Mouse (Mus musculus) embryonic facial prominence, embryonic 10.5 days (tissue): Measurements from ENCODE around the gene Cfap299. TPM values are rescaled to one million over a fixed set of nuclear protein-coding genes. Genes with fewer than 3 reads are reported as not detected.

Source experiments
- DNase-seq: peaks from one replicate; pipeline ENCODE4 v3.0.0-alpha.2; 2017; ENCODE audit warnings: low spot score
- H3K27ac ChIP-seq: fragments of 300-500 bp; sonication (generic); replicated peaks from 2 replicates; pipeline ENCODE4 v1.5.1; 2016; ENCODE audit warnings: mild to moderate bottlenecking
- H3K27me3 ChIP-seq: fragments of 300-500 bp; sonication (generic); replicated peaks from 2 replicates; pipeline ENCODE4 v1.6.1; 2016; ENCODE audit warnings: low read depth, mild to moderate bottlenecking; ENCODE audit not compliant: poor library complexity, severe bottlenecking
- H3K36me3 ChIP-seq: fragments of 300-500 bp; sonication (generic); replicated peaks from 2 replicates; pipeline ENCODE4 v1.6.1; 2016; ENCODE audit warnings: mild to moderate bottlenecking, moderate library complexity
- H3K4me1 ChIP-seq: fragments of 300-500 bp; sonication (generic); 2 replicates; pipeline ENCODE4 v1.6.1; 2016
- H3K4me3 ChIP-seq: fragments of 300-500 bp; sonication (generic); 2 replicates; pipeline ENCODE4 v1.5.1; 2016; ENCODE audit warnings: mild to moderate bottlenecking, moderate library complexity
- H3K9me3 ChIP-seq: fragments of 300-500 bp; sonication (generic); 2 replicates; pipeline ENCODE4 v1.6.1; 2016; ENCODE audit warnings: mild to moderate bottlenecking
- WGBS: fragments of 180-500 bp; shearing (Covaris S2); methylation state at CpG from one replicate; pipeline ENCODE4 v1.1.7; 2016; 5-methylcytosine and 5-hydroxymethylcytosine counted together
- polyA plus RNA-seq: library from polyadenylated mRNA; unstranded; fragments of >200 nt; fragmentation: Nextera tagmentation; extraction: Ambion mirVana; gene quantifications from 2 replicates; pipeline ENCODE4 v1.2.1, GENCODE M21; 2016

The Cfap299 gene
- polyA plus RNA-seq, 1 experiment from 2014 or later: 0.26 TPM

DNA sequence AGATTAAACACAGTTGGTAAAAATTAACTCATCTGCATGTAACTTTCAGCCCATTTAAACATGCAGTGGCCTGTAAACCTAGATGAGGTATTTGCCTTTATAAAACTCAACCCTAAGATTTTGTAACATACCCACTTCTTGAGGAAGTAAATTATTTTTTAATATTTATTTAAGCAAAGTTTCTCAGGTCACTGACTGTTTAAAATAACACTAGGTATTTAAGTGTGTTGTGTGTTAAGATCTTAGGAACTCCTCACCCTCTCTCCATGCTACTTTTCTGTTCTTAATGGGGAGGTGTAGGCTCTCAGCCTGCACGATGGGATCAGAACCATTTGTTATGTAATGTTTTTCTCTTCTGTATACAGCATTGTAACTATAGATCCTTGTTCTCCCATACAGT is 156.1 kb downstream of the Cfap299 start:
- Histone ChIP-seq H3K27me3 (no peaks in the 10 kb centered on the region), H3K4me1 (no peaks in the 10 kb centered on the region), H3K4me3 (no peak overlapping the region), H3K9me3 (no peaks in the 10 kb centered on the region), H3K36me3 (no peaks in the 10 kb centered on the region), H3K27ac (no peak overlapping the region)
- 92% methylated on average over 1 of the region's 1 CpGs for WGBS
- DNase-seq: no peak

- 86% methylated on average over 4 of the region's 4 CpGs for WGBS
- Histone ChIP-seq H3K4me1 (no peaks in the 10 kb centered on the region), H3K4me3 (no peak overlapping the region), H3K27me3 (no peaks in the 10 kb centered on the region), H3K27ac (no peak overlapping the region), H3K36me3 (no peaks in the 10 kb centered on the region), H3K9me3 (no peaks in the 10 kb centered on the region)
- no peak for DNase-seq
Measured at GRCm38 (mm10) chr5:98498317-98498716, 169.2 kb downstream of the Cfap299 start.

- DNase-seq: no peak
- H3K36me3 ChIP-seq: no peaks in the 10 kb centered on the region
- H3K4me1 ChIP-seq: no peaks in the 10 kb centered on the region
- 92% methylated on average over 7 of the region's 7 CpGs for WGBS
- no peaks in the 10 kb centered on the region for H3K27me3 ChIP-seq
- no peaks in the 10 kb centered on the region for H3K9me3 ChIP-seq
- no peak overlapping the region for H3K4me3 ChIP-seq
- no peak overlapping the region for H3K27ac ChIP-seq
Measured at GRCm38 (mm10) chr5:98516214-98516613, 187.1 kb downstream of the Cfap299 start.

DNA sequence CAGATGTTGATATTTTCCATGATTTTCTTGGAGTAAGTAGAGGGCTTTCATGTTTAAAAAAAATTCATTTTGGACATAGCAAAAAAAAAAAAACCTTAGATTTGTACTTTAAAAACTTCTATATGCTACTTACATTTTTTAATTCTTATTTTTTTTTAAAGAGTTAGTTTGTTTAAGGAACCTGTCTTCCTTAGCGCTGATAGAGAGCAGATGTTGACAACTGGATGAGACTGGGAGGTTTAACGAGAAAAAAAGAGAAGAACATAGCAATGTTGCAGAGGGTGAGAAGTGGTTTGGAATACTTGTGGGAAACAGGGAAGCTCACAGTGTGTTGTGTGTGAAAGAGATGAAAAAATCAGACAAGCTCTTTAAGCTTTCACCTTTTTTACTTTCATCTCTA is 191.0 kb downstream of the Cfap299 start:
- Histone ChIP-seq H3K36me3 (no peaks in the 10 kb centered on the region), H3K4me1 (no peaks in the 10 kb centered on the region), H3K4me3 (no peak overlapping the region), H3K9me3 (no peaks in the 10 kb centered on the region), H3K27ac (no peak overlapping the region), H3K27me3 (no peaks in the 10 kb centered on the region)
- 71% methylated on average over 2 of the region's 2 CpGs for WGBS
- DNase-seq: no peak

DNA sequence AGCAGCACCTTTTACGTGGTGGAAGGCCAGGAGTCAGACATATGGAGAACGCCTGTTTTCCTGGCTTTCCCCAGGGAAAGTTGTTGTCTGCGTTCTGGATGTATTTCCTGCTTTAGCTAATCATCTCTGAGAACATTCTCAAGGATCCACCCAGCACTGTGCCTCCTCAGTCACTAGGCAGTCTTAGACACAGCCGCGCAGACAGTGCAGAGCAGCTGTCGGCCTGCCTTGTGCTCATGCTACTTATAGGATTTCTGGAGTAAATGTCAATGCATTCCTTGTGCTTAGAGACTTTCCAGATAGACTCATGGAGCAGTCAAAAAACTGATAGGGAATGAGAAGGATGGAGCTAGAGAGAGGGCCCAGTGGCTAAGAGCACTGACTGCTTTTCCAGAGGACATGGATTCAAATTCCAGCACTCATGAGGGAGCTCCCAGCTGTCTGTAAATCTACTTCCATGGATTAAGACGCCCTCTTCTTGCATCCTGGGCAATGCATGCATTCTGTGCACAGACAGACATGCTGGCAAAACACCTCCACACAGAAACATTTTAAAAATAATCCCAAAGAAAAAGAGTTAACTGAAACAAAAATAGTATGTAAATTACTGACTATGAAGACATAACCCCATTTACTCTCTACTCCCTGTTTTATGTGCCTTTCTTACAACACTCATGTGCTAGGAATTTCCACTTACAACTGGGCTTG is 193.3 kb downstream of the Cfap299 start:
- WGBS: 89% methylated on average over 7 of the region's 7 CpGs
- Histone ChIP-seq H3K4me3 (no peak overlapping the region), H3K4me1 (no peaks in the 10 kb centered on the region)

DNA sequence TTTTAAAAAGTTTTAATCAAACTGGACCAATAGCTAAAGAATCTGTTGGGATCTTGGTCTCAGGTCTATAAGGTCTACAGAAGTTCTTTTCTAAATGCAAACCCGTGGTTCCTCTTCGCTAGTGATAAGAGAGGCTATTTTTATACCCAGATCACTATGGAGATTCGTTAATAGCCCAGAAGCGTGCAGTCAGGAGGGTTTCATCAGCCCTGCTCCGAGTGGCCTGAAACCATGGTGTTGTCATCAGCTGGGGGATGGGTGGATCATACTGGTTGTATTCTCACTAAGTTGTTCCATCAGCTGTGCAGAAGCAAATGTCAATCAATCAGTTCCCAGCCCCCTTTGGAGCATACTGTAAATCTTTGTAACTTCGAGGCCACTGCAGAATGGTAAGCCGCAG is 193.9 kb downstream of the Cfap299 start:
- 90% methylated on average over 7 of the region's 7 CpGs for WGBS
- H3K4me3 ChIP-seq: no peak overlapping the region
- no peak overlapping the region for H3K27ac ChIP-seq
- no peaks in the 10 kb centered on the region for H3K9me3 ChIP-seq
- H3K4me1 ChIP-seq: no peaks in the 10 kb centered on the region
- H3K36me3 ChIP-seq: no peaks in the 10 kb centered on the region
- no peaks in the 10 kb centered on the region for H3K27me3 ChIP-seq
- DNase-seq: no peak

More for the DNA sequence above, 193.3 kb downstream of the Cfap299 start:
- H3K36me3 ChIP-seq: no peaks in the 10 kb centered on the region
- no peak for DNase-seq
- no peaks in the 10 kb centered on the region for H3K27me3 ChIP-seq
- H3K9me3 ChIP-seq: no peaks in the 10 kb centered on the region
- no peak overlapping the region for H3K27ac ChIP-seq

DNA sequence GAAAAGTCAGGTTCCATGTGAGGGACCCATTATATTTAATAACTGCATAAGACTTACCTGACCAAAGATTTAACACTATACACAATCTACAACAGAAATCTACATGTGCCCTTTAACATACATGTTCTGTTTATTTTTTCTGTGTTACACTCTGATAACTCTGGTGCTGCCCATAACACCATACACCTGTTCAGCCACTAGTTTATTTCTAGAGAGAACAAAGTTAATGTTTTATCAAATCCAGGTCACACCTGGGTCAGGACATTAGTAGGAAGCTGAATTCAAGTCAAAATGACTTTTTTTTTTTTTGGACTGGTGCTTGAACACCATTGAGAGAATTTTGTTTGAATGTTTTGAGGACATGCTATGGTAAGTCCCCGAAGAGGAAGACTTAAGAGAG is 194.7 kb downstream of the Cfap299 start:
- no peaks in the 10 kb centered on the region for H3K36me3 ChIP-seq
- no peaks in the 10 kb centered on the region for H3K4me1 ChIP-seq
- no peaks in the 10 kb centered on the region for H3K9me3 ChIP-seq
- H3K4me3 ChIP-seq: no peak overlapping the region
- H3K27me3 ChIP-seq: no peaks in the 10 kb centered on the region
- no peak for DNase-seq
- no peak overlapping the region for H3K27ac ChIP-seq
- 79% methylated on average over 1 of the region's 1 CpGs for WGBS

- Histone ChIP-seq H3K27me3 (no peaks in the 10 kb centered on the region), H3K4me3 (no peak overlapping the region), H3K9me3 (no peaks in the 10 kb centered on the region), H3K36me3 (no peaks in the 10 kb centered on the region), H3K27ac (no peak overlapping the region), H3K4me1 (no peaks in the 10 kb centered on the region)
- no peak for DNase-seq
- WGBS: 88% methylated on average over 1 of the region's 1 CpGs
Measured at GRCm38 (mm10) chr5:98541333-98541732, 212.2 kb downstream of the Cfap299 start.

- Histone ChIP-seq H3K4me1 (peaks cover 8% of the 10 kb centered on the region; the same call in 1 of the 2 replicates), H3K9me3 (no peaks in the 10 kb centered on the region), H3K36me3 (no peaks in the 10 kb centered on the region), H3K27ac (no peak overlapping the region), H3K4me3 (no peak overlapping the region), H3K27me3 (no peaks in the 10 kb centered on the region)
- DNase-seq: no peak
- 63% methylated on average over 5 of the region's 5 CpGs for WGBS
Measured at GRCm38 (mm10) chr5:98550285-98550684, 221.2 kb downstream of the Cfap299 start.

DNA sequence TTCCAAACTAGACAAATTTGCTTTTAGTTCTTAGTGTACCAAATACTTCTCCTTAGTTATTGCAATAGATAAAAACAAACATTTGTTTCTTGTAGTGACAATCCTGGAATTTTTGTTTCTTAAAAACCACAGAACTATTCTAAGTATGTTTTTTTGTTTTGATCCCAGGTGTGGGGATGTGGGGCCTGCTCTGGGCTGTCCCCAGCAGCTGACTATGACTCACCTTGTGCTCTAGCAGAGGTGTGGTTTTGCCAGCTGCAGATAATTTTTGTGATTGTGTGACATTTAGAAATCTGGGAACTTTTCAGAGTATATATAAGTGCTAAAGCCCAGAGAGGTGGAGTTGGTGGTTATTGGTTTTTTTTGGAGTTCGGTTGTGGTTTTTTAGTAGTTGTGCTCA is 221.8 kb downstream of the Cfap299 start:
- Histone ChIP-seq H3K4me1 (peaks cover 8% of the 10 kb centered on the region; the same call in 1 of the 2 replicates), H3K36me3 (no peaks in the 10 kb centered on the region), H3K9me3 (no peaks in the 10 kb centered on the region), H3K27ac (no peak overlapping the region), H3K4me3 (no peak overlapping the region), H3K27me3 (no peaks in the 10 kb centered on the region)
- no peak for DNase-seq
- WGBS: 88% methylated on average over 1 of the region's 1 CpGs

DNA sequence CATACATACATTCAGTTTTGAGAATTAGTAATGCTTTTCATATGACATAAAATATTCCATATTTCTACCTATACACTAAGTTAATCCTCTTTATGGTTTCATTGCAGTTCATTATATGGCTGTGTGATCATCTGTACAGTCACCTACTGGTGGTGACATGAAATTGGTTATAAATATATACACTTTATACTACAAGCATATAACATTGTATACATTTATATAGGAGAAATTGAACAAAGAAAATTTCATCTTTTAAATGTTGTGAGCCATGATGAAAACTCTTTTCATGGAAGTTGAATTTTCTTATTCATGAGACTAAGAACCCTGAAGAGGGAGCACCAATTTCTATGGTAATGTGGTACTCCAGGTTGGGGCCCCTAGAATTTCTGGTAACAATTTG is 223.3 kb downstream of the Cfap299 start, which contains the start of gene Gm11111:
Gene Gm11111 (plus strand): TSS at position 301 of the 400 bp plus-strand sequence.
- no peaks in the 10 kb centered on the region for H3K36me3 ChIP-seq
- no peak for DNase-seq
- H3K4me3 ChIP-seq: no peak within 1 kb of the TSS
- H3K27me3 ChIP-seq: no peaks in the 10 kb centered on the region
- H3K9me3 ChIP-seq: no peaks in the 10 kb centered on the region
- H3K27ac ChIP-seq: no peak within 1 kb of the TSS
- H3K4me1 ChIP-seq: peaks cover 8% of the 10 kb centered on the region; the same call in 1 of the 2 replicates

GRCm38 (mm10) chr5:98552811-98553601 is 223.9 kb downstream of the Cfap299 start:
- peaks cover 8% of the 10 kb centered on the region; the same call in 1 of the 2 replicates for H3K4me1 ChIP-seq
- 63% methylated on average over 7 of the region's 7 CpGs for WGBS
- H3K36me3 ChIP-seq: no peaks in the 10 kb centered on the region
- H3K4me3 ChIP-seq: no peak overlapping the region
- no peaks in the 10 kb centered on the region for H3K9me3 ChIP-seq
- no peak for DNase-seq
- H3K27me3 ChIP-seq: no peaks in the 10 kb centered on the region
- no peak overlapping the region for H3K27ac ChIP-seq

DNA sequence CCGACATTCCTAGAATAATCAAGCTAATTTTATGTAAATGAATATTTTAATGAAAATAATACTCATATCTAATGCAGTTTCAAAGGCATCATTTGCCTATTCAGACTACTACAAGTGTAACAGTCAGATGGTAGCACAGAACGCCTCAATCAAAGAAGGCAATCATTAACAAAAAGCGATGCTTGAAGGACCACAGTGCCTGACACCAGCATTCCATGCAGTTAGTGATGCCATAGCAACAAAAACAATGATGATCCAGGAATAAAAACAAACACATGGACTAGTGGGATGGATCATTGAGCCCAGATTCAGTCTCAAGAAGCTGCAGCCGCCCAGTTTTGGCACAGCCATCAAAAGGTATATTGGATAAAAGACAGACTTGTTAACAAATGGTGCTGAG is 232.2 kb downstream of the Cfap299 start:
- Histone ChIP-seq H3K27ac (no peak overlapping the region), H3K4me3 (no peak overlapping the region), H3K9me3 (no peaks in the 10 kb centered on the region), H3K36me3 (no peaks in the 10 kb centered on the region), H3K4me1 (peaks cover 5% of the 10 kb centered on the region; the same call in 1 of the 2 replicates), H3K27me3 (no peaks in the 10 kb centered on the region)
- 82% methylated on average over 4 of the region's 4 CpGs for WGBS
- DNase-seq: no peak
